Mouse (Mus musculus): ENCODE measurements around the gene Hist1h1t. TPM values are rescaled to one million over a fixed set of nuclear protein-coding genes. Genes with fewer than 3 reads are reported as not detected.

The Hist1h1t gene
- not detected in 2 replicates for polyA plus RNA-seq (2012)

DNA sequence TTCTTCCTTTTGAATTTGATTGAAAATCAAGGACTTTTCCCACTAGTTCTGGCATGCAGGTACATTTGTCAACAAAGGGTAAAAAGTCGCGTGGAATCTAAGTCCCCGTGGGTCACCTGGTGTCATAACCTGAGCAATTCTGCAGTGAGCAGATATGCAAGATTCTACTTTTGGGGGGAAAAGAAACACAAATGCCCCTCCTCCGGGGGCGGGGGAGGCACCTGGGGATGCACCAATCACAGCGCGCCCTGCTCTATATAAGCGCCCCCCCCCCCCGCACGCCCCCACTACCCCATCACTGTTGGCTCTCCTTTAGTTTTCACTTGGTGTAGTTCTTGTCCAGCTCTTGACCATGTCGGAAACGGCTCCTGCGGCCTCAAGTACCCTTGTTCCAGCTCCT is at the start of gene Hist1h1t:
TSS of gene Hist1h1t (plus strand) at position 301 of the 400 bp plus-strand sequence.
- TF ChIP-seq GATA1 (IDR thresholded peaks at IDR 0.05; ENCODE audit: low read length) = no peak

DNA sequence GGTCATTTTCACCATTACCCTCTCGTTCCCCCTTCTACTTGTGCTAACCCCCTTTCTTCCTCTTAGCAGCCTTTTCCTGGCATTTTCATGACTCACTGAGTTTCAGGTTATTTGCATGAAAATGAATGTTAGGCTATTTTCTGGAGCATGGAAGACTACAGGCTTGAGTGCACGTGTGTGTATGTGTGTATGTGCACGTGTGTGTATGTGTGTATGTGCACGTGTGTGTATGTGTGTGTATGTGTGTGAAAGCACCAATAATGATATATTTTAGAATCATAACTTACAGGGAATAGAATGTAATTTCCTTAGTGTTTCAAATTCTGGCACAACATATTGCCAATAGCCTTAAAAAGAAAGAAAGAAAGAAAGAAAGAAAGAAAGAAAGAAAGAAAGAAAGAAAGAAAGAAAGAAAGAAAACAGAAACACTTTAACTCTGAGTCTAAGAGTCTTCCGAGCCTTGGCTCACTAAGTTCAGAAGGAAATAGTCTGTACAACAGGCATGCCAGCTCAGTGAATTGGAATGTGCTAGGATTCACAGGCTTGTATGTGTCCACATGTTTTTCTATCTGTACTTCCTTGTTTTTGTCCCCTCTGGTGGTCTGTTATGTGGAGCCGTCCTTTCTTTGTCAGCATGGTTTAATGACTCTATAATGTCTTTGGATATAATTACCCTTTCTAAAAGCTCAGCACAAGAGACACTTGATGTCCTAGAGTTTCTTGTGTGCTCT is 35.8 kb upstream of the Hist1h1t start:
- no peak for TF ChIP-seq GATA1 (IDR thresholded peaks at IDR 0.05; ENCODE audit: low read length)

DNA sequence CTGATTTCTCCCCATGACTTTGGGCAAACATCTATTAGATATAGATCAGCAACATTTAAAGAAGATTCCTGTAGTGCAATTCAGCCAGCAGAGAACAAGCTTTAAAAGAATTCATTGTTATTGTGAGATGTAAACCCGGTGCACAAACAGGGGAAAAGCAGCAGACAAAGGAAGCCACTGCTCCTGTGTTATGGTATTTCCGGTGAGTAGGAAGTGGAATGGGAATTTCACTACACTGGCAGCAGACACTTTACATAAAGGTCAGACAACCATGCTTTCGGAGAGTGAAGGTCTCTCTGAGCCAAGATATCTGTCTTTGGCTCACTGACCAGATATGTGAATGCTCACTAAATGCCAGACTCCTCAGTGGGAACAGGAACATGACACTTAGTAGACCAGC is 33.1 kb upstream of the Hist1h1t start:
- no peak for TF ChIP-seq GATA1 (IDR thresholded peaks at IDR 0.05; ENCODE audit: low read length)

DNA sequence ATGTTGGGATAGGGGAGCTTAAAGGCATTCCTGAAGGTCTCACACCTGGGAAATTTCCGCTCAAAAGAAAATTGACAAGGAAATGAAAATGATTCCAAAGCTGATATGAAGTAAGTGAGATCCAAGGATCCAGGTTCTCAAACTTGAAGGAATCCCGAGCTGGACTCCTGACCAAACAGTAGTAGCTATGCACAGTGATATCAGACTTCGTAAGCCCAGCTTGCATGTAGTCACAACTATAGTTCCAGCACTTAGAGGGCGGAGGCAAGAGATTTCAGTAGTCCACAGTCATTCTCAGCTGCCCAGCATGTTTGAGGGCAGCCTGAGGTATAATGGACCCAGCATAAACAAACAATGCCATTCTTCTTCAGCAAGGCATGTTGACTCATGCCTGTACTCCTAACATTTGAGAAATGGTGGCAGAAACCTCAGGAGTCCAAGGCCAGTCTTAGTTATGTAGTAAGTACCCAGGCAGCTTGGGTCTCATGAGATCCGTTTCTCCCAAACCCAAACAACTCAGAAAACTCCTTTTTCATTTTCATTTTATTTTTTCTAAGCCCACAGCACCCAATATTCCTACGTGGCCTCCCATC is 13.5 kb upstream of the Hist1h1t start:
- TF ChIP-seq GATA1 (IDR thresholded peaks at IDR 0.05; ENCODE audit: low read length) = no peak

DNA sequence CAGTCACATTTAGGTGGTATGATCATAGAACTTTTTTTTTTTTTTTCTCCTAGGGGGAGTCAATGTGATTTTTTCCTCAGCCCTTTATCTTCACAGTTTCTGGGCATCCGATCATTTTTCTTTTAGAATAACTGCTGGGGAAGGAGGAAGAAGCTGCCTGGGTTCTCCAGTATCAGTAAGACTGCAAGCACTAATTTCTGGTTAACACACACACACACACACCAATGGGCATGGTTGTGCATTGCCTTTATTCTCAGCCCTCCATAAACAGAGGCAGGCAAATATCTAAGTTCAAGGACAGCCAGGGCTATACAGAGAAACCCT is 13.0 kb upstream of the Hist1h1t start:
- TF ChIP-seq GATA1 (IDR thresholded peaks at IDR 0.05; ENCODE audit: low read length) = no peak

DNA sequence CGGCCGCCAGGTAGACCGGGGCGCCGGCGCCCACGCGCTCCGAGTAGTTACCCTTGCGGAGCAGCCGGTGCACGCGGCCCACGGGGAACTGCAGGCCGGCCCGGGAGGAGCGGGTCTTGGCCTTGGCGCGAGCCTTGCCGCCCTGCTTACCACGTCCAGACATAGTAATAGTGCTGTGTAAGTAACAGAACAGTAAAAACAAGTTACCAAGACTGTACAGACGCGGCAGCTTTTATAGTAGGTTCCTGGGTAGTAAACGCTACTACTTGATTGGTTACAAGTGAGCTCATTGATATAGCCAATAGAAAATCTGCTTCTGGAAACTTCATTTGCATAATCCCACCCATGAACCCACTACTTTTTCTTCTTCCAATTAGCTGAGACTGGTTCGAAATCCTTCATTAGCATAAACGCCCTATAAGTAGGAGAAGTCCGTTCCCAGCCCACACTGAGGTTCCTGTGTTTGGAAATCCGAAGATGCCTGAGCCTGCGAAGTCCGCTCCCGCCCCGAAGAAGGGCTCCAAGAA is 11.8 kb upstream of the Hist1h1t start, which contains the start of the genes Hist1h2ac and Hist1h2bc:
TSS of gene Hist1h2ac (minus strand) at position 194 of the 527 bp plus-strand sequence.
TSS of gene Hist1h2bc (plus strand) at position 445 of the 527 bp plus-strand sequence.
- TF ChIP-seq GATA1 (IDR thresholded peaks at IDR 0.05; ENCODE audit: low read length) = no peak

DNA sequence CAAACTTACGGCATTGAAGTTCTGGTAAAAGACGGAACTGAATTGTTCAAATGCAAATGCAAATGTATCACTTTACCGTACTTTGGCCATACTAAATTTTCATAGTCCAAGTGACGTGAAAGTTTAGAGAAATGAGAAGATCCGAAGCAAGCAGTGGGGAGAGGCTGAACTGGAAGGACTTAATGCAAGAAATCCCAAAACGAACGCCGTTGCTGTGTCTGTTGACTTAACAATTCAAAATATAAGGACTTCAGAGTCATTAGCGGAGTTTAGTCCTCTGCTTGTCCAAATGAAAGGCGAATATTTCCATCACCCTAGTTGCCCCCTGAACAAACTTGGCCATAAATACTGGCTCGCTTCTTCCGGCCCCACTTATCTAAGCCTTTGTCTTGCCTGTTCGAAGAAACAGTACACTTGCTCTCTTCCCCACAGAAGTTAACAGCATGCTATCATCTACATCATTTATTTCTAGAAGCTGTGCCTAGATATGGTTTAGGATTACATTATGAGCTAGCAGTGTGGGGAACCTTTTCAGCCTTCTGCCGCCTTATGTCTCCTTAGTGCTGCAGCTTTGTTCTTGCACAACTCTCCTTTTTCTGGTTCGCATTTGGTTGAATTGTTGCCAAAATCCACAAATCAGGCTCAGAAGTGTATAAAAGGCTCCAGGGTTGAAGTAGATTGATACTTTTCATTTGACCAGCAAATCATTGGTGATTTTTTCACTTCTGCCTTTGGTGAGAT is 10.3 kb upstream of the Hist1h1t start:
- no peak for TF ChIP-seq GATA1 (IDR thresholded peaks at IDR 0.05; ENCODE audit: low read length)

DNA sequence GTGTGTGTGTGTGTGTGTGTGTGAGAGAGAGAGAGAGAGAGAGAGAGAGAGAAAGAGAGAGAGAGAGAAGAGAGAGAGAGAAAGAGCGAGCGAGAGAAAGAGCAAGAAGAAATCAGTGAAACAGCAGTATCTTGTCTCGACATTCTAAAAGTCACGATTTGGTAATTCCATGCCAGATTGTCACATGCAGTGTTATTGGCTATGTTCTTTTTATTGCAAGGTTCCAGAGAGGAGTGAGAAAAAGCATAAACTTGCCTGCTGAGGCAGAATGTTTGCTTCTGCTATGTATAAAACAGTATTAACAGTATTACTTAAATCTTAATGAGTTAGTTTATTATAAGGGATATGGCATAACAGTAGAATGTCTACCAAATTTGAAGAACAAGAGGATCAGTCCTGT is 9.6 kb upstream of the Hist1h1t start:
- no peak for TF ChIP-seq GATA1 (IDR thresholded peaks at IDR 0.05; ENCODE audit: low read length)

DNA sequence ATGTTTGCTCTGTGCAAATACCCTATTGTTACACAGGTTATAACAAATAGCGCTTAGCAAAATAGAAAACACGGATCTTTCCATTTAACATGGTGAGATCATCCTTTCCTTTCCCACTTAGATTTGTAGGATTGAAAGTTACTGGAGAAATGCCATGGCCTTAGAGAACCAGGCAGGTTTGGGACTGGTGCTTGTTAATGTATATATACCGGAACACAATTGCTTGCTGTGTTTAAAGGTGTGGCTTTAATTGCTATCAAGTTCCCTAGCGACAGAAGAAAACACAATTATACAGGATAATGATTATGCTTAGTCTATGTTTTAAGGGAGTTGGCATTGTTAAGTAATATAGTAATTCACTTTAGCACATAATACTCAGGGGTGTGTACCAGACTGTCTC is 8.4 kb upstream of the Hist1h1t start:
- TF ChIP-seq GATA1 (IDR thresholded peaks at IDR 0.05; ENCODE audit: low read length) = no peak

DNA sequence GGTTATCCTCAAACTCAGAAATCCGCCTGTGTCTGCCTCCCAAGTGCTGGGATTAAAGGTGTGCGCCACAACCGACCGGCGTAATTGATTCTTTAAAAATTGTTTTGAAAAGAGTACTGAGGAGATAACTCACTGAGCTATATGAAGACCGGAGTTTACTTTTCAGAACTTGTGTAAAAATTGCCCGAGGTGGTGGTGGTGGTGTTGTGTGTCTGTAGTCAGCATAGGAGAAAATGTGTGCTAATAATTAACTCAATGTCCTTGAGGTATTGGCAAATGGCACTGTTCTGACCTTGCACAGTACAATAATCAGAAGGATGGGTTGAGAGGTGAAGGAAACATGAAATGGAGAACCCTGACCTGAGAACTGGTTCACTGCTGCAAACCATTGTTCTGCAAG is 7.7 kb upstream of the Hist1h1t start:
- TF ChIP-seq GATA1 (IDR thresholded peaks at IDR 0.05; ENCODE audit: low read length) = no peak

DNA sequence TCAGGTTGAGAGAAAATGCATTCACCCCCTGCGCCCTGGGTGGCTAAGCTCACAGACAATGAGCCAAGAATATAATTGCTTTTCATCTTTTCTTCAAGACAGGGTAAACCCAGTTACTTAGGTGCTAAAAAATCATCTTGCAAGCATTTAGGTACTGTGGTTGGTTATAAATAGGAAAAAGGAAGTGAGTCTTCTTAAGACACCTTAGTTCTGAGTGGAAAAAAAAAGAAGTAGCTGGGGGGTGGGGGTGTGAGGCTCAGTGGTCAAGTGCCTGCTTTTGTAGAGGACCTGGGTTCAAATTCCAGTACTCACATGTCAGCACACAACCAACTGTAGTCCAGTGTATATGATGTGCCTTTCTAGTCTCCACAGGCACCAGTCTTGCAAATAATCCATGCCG is 6.7 kb upstream of the Hist1h1t start:
- TF ChIP-seq GATA1 (IDR thresholded peaks at IDR 0.05; ENCODE audit: low read length) = no peak

DNA sequence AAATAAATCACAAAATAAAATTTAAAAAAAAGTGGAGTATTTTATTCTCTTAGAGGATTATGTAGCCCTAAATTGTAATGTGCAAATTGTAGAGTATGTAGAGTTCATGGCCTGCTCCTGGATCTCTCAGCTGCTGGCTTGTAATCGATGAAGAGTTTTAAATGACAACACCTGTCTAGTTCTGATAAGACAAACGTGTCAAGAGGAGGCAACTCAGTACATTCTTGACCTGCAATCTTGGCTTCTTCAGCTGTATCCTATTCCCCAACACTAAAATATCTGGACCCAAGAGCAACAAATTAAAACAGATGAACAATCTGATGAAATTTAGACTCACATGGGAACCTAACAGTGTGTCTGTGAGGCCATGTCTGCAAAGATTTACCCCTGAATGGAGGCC is 6.2 kb upstream of the Hist1h1t start:
- no peak for TF ChIP-seq GATA1 (IDR thresholded peaks at IDR 0.05; ENCODE audit: low read length)

DNA sequence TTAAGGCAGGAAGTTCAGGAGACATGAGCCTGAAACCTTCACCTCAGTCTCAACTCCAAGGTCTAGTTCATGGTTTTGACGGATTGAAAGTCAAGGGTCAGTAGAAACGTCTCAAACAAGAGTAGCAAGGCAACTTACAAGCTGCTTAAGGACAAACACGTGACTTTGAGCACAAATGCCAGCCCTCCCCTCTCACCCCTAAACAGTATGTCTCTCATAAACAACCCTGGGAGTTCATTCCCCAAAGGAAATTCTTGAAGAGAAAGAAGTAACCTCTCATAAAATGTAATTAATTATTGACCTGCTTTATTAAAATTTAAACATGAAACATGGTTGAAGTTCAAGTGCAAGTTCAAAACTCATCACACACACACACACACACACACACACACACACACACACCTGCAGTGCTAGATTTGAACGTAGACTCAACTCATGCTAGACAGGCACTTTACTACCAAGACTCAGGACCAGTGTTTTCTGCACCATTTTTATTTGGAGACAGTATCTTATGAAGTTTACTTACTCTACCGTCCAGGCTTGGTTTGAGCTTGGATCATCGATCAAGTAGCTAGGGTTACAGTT is 1.7 kb upstream of the Hist1h1t start:
- TF ChIP-seq GATA1 (IDR thresholded peaks at IDR 0.05; ENCODE audit: low read length) = no peak

DNA sequence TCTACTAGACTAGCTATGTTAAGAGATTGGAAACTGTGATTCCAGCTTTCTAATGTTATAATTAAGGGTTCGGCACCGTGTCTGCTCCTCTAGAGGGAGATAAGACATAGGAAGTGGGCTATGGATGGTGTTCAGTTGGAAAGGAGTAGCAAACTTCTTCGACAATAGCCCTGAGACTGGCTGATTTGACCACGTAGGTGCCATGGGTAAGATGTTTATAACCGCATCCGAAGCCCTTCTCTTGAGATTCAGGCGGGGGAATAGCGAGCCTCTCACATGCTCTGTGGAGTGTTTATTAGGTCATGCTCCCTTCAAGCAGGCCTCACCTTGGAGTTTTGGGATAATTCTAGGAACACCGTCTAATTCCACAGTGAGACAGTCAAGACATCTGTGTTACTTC is 658 bp upstream of the Hist1h1t start:
- no peak for TF ChIP-seq GATA1 (IDR thresholded peaks at IDR 0.05; ENCODE audit: low read length)

DNA sequence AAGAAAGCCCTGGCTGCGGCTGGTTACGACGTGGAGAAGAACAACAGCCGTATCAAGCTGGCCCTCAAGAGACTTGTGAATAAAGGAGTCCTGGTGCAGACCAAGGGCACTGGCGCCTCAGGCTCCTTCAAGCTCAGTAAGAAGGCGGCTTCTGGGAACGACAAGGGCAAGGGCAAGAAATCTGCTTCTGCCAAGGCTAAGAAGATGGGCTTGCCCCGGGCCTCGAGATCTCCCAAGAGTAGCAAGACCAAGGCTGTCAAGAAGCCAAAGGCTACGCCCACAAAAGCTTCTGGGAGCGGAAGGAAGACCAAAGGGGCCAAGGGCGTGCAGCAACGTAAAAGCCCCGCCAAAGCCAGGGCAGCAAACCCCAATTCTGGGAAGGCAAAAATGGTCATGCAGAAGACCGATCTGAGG is 454 bp downstream of the Hist1h1t start:
- no peak for TF ChIP-seq GATA1 (IDR thresholded peaks at IDR 0.05; ENCODE audit: low read length)
